Mouse (Mus musculus): ENCODE results near the gene 1110032F04Rik.

The 1110032F04Rik gene

DNA sequence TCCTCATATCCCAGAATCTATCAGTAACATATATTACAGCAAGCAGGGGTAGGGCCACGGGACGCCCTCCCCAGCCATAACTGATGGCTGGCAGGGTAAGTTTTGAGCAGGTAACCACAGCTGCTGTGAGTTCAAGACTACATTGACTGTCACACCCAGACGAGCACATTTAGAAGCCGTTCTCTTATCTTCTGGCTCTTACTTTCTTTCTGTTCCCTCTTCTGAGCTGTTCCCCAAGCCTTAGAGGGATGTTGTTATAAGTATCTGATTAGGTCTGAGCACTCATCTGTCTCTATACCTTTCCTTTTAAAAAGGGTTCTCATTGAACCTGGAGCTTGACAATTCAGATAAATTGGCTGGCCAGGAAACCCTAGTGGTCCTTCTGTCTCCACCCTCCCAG lies 38.1 kb downstream of the 1110032F04Rik start:
- no peak for DNase-seq (ENCODE audit: low spot score)

Measured in embryo, embryonic 10 days (tissue).